Mouse (Mus musculus) adrenal gland, postnatal 4 days (tissue): Measurements from ENCODE around the gene Kcnj9. TPM values are rescaled to one million over a fixed set of nuclear protein-coding genes. Genes with fewer than 3 reads are reported as not detected.

Source experiments
- DNase-seq, 2 experiments: peaks; one replicate each; pipeline ENCODE4 v3.0.0; 2021 to 2022; ENCODE audit warnings: low spot score in 2 of 2, mixed read lengths in 2 of 2
- long read RNA-seq, 2 experiments: library from polyadenylated mRNA; stranded (forward); transcript quantifications; one replicate each; pipeline ENCODE4 v2.0.0; 2021
- total RNA-seq, 2 experiments: library from RNA; stranded (reverse); gene quantifications; 2 replicates each; pipeline ENCODE4 v1.2.3; 2021

The Kcnj9 gene
- total RNA-seq = under 1 TPM; 0.11 to 0.20 TPM
- long read RNA-seq, experiment 1, partial matches to known transcripts = 0 of 1 reads
- long read RNA-seq, experiment 1, other reads (novel, unspliced or antisense) = 1 of 1 reads
- long read RNA-seq, experiment 2, partial matches to known transcripts = 1 of 2 reads
- long read RNA-seq, experiment 2, other reads (novel, unspliced or antisense) = 1 of 2 reads

GRCm38 (mm10) chr1:172329131-172329530 is at the start of gene Kcnj9:
TSS of gene Kcnj9 (minus strand) at chr1:172329318.
- DNase-seq = no peak

GRCm38 (mm10) chr1:172376758-172377458 is 47.8 kb upstream of the Kcnj9 start:
- no peak for DNase-seq

- peak; percentile 88 to 94 for DNase-seq
Measured at GRCm38 (mm10) chr1:172376198-172376667, 47.1 kb upstream of the Kcnj9 start, which contains the start of gene Pigm. TSS of gene Pigm (plus strand) at chr1:172376546.

- DNase-seq = no peak
Measured at GRCm38 (mm10) chr1:172368768-172369418, 39.8 kb upstream of the Kcnj9 start.

DNA sequence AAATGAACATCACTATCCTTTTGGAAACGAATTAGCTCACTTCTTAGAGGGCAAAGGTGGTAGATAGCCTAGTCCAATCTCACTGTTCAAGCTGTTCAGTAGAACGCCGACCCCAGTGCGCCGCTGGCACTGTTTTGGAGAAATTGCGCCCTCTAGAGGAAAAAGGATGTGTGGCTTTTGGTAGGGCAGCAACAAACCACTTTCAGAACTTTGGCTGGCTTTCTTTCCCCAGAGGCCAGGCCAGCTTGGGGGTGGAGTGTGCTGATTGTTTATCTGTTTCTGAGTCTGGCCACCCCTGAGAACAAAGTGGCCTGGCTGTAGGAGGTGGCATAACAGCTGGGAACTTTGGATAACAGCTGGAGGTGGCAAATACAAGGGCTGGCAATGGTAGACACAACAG is 35.6 kb upstream of the Kcnj9 start:
- peak in 1 of 2 experiments; percentile 25 for DNase-seq

DNA sequence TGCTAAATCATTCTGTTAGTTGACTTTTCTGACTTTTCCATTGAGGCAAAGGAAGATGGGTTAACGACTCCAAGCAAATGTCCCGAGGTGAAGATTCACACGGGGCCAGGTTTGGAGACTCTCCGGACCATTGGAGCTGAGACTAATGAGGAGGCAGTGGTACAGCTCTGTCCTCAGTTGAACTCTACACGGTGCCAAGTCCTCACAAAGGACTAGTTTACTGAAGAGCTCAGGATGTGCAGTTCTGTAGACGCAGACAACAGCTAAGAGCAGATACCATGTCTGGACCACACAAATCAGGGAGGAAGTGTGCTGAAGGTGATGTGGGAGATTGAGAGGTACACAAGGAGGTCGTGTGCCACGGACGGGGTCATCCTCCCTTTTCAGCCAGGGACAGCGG is 29.2 kb upstream of the Kcnj9 start:
- no peak for DNase-seq

DNA sequence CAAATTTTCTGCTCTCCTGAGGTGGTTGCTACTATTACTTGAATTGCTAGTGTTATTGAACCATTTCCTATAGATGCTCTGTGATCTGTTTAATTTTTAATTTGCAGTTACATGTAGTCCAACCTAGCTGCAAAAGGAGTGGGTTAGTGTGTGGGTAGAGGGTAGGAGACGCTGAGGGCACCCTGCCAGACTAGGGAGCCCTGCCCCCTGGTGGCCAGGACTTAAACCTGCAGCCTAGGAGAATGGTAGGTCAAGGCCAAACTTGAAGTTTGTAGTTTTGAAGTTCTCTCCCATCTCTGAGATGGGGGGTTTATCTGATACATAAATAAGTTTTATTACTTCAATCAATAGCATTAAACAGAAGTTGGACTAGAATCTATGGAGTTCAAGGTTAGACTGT is 28.4 kb upstream of the Kcnj9 start:
- DNase-seq = no peak

DNA sequence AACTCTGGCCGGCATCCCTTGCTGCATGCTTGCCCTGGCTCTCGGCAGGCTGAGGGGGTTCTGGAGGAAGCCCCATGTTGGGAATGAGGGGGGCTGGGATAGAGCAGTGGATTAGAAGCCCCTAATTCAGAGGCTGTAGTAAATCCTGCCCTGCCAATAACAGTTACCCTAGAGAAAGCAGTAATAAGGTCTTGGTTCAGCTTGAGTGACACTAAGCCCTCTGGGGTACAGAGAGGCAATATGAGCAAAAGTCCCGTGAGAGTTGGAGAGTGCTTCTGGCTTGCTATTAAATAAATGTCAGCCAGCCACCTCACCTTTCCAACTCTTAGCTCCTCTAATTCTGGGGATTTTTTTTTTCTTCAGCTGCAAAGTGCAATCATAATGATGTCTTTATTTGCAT is 26.2 kb upstream of the Kcnj9 start:
- no peak for DNase-seq

GRCm38 (mm10) chr1:172352453-172352852 is 23.3 kb upstream of the Kcnj9 start:
- DNase-seq = no peak

DNA sequence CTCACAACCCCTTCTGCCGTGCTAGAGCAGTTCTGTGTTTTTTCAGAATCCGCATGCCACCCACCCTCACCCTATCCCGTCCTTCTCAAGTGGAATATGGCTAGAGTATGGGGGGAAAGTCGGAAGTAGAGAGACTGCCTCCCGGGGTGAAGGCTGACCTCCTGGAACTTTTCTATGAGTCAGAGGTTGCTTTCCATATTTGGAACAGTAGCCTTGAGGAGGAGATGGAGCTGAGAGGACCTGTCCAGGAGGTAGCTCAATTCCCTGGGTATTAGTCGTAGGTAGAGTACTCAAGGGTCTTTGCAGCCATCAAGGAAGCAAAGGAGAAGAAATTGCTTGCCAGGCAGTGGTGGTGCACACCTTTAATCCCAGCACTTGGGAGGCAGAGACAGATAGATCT is 22.9 kb upstream of the Kcnj9 start:
- no peak for DNase-seq

- DNase-seq = no peak
Measured at GRCm38 (mm10) chr1:172349916-172350812, 21.0 kb upstream of the Kcnj9 start.

GRCm38 (mm10) chr1:172349504-172349903 is 20.4 kb upstream of the Kcnj9 start:
- DNase-seq = no peak

- DNase-seq = no peak
Measured at GRCm38 (mm10) chr1:172347382-172347781, 18.3 kb upstream of the Kcnj9 start.

GRCm38 (mm10) chr1:172346707-172347106 is 17.6 kb upstream of the Kcnj9 start:
- DNase-seq = no peak

DNA sequence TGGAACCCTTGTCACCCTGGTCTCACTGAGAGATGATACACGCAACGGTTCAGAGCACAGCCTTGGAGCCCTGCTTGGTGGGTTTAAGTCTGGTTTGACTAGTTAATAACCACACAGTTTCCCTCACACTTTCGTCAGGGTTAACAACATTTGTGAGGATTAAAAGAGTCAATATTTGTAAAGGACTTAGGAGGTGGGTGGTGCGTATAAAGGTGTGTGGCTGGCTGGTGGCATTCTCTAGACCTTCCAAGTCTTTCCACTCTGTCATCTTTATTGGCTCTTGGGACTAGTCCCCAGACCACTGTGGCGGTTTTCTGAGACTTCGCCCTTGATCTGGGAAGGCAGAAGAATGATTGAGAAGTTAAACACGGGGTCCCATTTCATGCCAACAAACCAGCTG is 15.7 kb upstream of the Kcnj9 start:
- DNase-seq = no peak

- DNase-seq = no peak
Measured at GRCm38 (mm10) chr1:172343914-172344313, 14.8 kb upstream of the Kcnj9 start.

- no peak for DNase-seq
Measured at GRCm38 (mm10) chr1:172342729-172343128, 13.6 kb upstream of the Kcnj9 start.

GRCm38 (mm10) chr1:172341386-172341785 is 12.3 kb upstream of the Kcnj9 start:
- DNase-seq = no peak

- DNase-seq = peak; percentile 53 to 58
Measured at GRCm38 (mm10) chr1:172340729-172341321, 11.7 kb upstream of the Kcnj9 start, which contains the start of gene Kcnj10. TSS of gene Kcnj10 (plus strand) at chr1:172341210.

DNA sequence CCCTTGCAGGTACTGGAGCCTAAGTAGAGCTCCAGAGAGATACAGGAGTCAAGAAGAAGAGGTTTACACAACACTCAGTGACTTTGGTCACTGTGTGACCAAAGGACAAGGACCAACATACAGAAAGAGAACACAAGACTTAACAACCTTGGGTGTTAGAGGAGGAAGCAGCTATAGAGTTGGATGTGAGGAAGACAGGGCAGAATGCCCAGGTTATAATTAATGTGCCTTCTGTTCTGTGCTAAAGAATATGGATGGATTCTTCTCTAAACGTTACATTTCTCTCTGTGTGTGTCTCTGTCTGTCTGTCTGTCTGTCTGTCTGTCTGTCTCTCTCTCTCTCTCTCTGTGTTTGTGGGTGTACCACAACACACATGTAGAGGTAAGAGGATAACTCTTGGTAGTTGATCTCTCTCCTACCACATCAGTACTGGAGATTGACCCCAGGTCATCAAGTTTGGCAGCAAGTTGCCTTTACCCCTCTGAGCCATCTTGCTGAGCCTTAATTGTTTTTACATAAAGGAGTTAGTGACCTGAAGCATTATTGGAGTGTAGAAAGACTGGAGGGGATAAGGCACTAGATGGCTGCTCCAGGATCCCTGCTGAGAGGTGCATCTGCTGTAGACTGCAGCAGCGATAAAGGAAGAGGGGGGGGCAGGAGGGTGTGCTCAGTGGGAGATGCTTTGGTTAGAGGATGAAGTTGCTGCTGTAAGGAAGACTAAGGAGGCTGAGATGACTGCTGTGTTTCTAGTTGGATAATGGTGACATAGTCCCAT is 8.5 kb upstream of the Kcnj9 start:
- no peak for DNase-seq
